Mouse (Mus musculus) erythroblast, embryonic 14.5 days (primary cell): ENCODE measurements around the gene Fbxo31. TPM values are rescaled to one million over a fixed set of nuclear protein-coding genes. Genes with fewer than 3 reads are reported as not detected.
A peak's percentile ranks its signal among the peaks of the same experiment; 100 is the strongest.

Experiments used
- H3K27me3 ChIP-seq: 2 replicates; pipeline ENCODE4 v1.6.1; 2012; ENCODE audit warnings: inconsistent platforms; ENCODE audit not compliant: control insufficient read depth
- H3K36me3 ChIP-seq: 2 replicates; pipeline ENCODE4 v1.6.1; 2012; ENCODE audit warnings: mild to moderate bottlenecking, inconsistent platforms; ENCODE audit not compliant: control insufficient read depth
- H3K4me1 ChIP-seq: 2 replicates; pipeline ENCODE4 v1.6.1; 2012; ENCODE audit warnings: inconsistent platforms; ENCODE audit not compliant: control insufficient read depth
- H3K4me3 ChIP-seq: replicated peaks from 2 replicates; pipeline ENCODE3; 2012; ENCODE audit warnings: moderate library complexity, mild to moderate bottlenecking, inconsistent platforms
- H3K9me3 ChIP-seq: 2 replicates; pipeline ENCODE4 v1.6.1; 2012; ENCODE audit warnings: low read length, inconsistent platforms, mixed read lengths; ENCODE audit not compliant: control insufficient read depth
- GATA1 ChIP-seq: IDR thresholded peaks from 2 replicates; pipeline ENCODE4 v1.6.1; 2012; ENCODE audit warnings: low read length, inconsistent platforms, mixed read lengths
- TAL1 ChIP-seq: IDR thresholded peaks from 3 replicates; pipeline ENCODE4 v1.6.1; 2012; ENCODE audit warnings: low read length, inconsistent platforms, mixed read lengths
- polyA plus RNA-seq: library from polyadenylated mRNA; stranded (reverse); fragments of >175 nt; gene quantifications from 2 replicates; pipeline ENCODE4 v1.2.3, GENCODE M21; 2012

Gene Fbxo31
- 1.3 and 1.6 TPM in 2 replicates for polyA plus RNA-seq

DNA sequence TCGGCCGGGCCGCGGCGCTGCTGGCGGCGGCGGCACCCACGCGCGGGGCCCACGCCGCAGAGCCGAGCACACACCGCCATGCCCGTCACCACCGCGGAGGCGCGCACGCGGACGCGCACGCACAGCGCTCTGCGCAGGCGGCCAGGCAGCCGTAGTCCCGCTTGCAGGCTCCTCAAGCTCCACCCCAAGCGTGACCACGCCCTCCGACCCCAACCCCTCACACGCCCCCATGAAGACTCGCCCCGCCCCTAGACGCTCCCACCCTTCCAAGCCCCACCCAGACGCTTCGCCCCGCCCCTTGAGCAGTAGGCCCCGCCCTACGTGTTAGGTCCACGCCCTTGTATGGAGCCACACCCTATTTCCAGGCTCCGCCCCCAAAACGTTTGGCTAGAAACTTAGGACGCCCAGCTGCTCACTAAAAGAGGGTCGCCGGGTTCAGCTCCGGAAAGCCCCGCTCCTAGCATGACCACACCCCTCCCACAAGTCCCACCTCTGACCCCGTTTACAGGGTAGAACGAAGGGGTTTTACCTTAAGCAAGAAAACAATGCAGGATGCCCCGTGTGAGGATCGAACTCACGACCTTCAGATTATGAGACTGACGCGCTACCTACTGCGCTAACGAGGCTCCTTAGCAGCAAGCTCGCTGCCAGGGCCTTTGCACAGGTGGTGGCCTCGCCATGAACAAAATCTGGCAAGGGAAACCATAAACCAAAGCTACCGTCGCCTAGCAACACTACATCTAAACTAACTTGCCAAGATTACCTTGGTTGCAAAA lies at the start of gene Fbxo31:
TSS of gene Fbxo31 (minus strand) at position 131 of the 776 bp plus-strand sequence.
- peak within 1 kb of the TSS; percentile 84 for H3K4me3 ChIP-seq
- no peaks in the 10 kb centered on the region; the same call in 1 of the 2 replicates for H3K9me3 ChIP-seq
- peaks cover 57% of the 10 kb centered on the region for H3K4me1 ChIP-seq
- peaks cover 8% of the 10 kb centered on the region for H3K27me3 ChIP-seq
- peaks cover 3% of the 10 kb centered on the region; the same call in 1 of the 2 replicates for H3K36me3 ChIP-seq
- TF ChIP-seq GATA1 (no peak), TAL1 (no peak)

DNA sequence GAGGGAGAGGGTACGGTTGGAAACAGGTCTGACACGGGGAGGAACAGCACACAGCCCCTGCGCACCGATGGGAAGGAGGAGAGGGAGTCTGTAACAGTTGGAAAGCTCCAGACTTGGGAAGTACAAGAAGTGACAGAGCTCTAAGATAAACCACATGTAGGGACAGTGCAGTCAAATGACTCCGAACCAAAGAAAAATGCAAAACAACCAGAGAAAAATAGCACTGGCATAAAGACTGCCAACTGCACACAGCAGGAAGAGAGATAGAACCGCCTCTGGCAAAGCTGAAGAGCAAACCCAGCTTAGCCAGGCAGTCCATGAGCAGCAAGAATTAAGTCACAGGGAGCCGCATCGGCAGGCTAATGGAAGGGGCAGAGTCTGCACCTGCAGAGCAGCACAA lies 44.4 kb upstream of the Fbxo31 start:
- Histone ChIP-seq H3K9me3 (no peaks in the 10 kb centered on the region), H3K27me3 (no peaks in the 10 kb centered on the region), H3K4me3 (no peak overlapping the region), H3K36me3 (no peaks in the 10 kb centered on the region), H3K4me1 (no peaks in the 10 kb centered on the region)
- TF ChIP-seq GATA1 (no peak), TAL1 (no peak)

DNA sequence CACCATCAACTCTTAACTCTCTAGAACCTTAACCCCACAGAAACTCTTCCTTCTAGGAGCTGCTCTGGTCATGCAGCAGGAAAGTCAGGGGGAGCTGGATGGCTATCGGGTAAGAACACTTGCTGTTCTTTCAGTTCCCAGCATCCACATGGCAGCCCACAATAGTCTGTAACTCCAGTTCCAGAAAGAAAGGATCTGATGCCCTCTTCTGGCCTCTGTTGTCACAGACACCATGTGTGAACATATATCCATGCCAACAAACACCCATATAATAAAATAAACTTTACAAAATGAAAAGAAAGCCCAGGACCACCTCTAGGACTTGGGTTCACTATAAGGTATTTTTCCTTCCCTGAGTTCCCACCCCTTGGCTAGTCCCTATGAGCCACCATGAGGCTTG lies 43.3 kb upstream of the Fbxo31 start:
- H3K27me3 ChIP-seq = no peaks in the 10 kb centered on the region
- no peak for TF ChIP-seq GATA1
- TF ChIP-seq TAL1 = no peak
- no peak overlapping the region for H3K4me3 ChIP-seq
- H3K9me3 ChIP-seq = no peaks in the 10 kb centered on the region
- no peaks in the 10 kb centered on the region for H3K4me1 ChIP-seq
- H3K36me3 ChIP-seq = no peaks in the 10 kb centered on the region

- Histone ChIP-seq H3K36me3 (no peaks in the 10 kb centered on the region), H3K4me3 (no peak overlapping the region), H3K27me3 (no peaks in the 10 kb centered on the region), H3K4me1 (no peaks in the 10 kb centered on the region), H3K9me3 (no peaks in the 10 kb centered on the region)
- no peak for TF ChIP-seq TAL1
- no peak for TF ChIP-seq GATA1
Measured at GRCm38 (mm10) chr8:121620801-121621516, 42.4 kb upstream of the Fbxo31 start.

- Histone ChIP-seq H3K9me3 (no peaks in the 10 kb centered on the region), H3K27me3 (no peaks in the 10 kb centered on the region), H3K4me1 (no peaks in the 10 kb centered on the region), H3K36me3 (no peaks in the 10 kb centered on the region), H3K4me3 (no peak overlapping the region)
- no peak for TF ChIP-seq TAL1
Measured at GRCm38 (mm10) chr8:121619401-121619995, 40.9 kb upstream of the Fbxo31 start.

GRCm38 (mm10) chr8:121613419-121613818 lies 34.8 kb upstream of the Fbxo31 start:
- Histone ChIP-seq H3K9me3 (no peaks in the 10 kb centered on the region), H3K27me3 (no peaks in the 10 kb centered on the region), H3K4me3 (no peak overlapping the region), H3K36me3 (no peaks in the 10 kb centered on the region; the same call in 1 of the 2 replicates), H3K4me1 (no peaks in the 10 kb centered on the region)
- TF ChIP-seq TAL1 (no peak), GATA1 (no peak)

- Histone ChIP-seq H3K27me3 (no peaks in the 10 kb centered on the region), H3K9me3 (no peaks in the 10 kb centered on the region), H3K36me3 (no peaks in the 10 kb centered on the region; the same call in 1 of the 2 replicates), H3K4me1 (no peaks in the 10 kb centered on the region), H3K4me3 (no peak overlapping the region)
- TF ChIP-seq TAL1 = no peak
- no peak for TF ChIP-seq GATA1
Measured at GRCm38 (mm10) chr8:121609916-121610315, 31.3 kb upstream of the Fbxo31 start.

GRCm38 (mm10) chr8:121609251-121609650 lies 30.6 kb upstream of the Fbxo31 start:
- no peak overlapping the region for H3K4me3 ChIP-seq
- TF ChIP-seq TAL1 (no peak), GATA1 (no peak)
- peaks cover 6% of the 10 kb centered on the region; the same call in 1 of the 2 replicates for H3K36me3 ChIP-seq
- no peaks in the 10 kb centered on the region for H3K9me3 ChIP-seq
- no peaks in the 10 kb centered on the region for H3K4me1 ChIP-seq
- H3K27me3 ChIP-seq = no peaks in the 10 kb centered on the region

- TF ChIP-seq TAL1 (no peak), GATA1 (no peak)
- H3K4me3 ChIP-seq = no peak overlapping the region
- no peaks in the 10 kb centered on the region for H3K27me3 ChIP-seq
- peaks cover 11% of the 10 kb centered on the region for H3K36me3 ChIP-seq
- no peaks in the 10 kb centered on the region for H3K9me3 ChIP-seq
- H3K4me1 ChIP-seq = no peaks in the 10 kb centered on the region
Measured at GRCm38 (mm10) chr8:121607661-121608060, 29.1 kb upstream of the Fbxo31 start.
